Mouse (Mus musculus): ENCODE results near the gene Ephb1. TPM values are rescaled to one million over a fixed set of nuclear protein-coding genes. Genes with fewer than 3 reads are reported as not detected.

Gene Ephb1
- polyA plus RNA-seq, 1 experiment: 3.0 TPM

DNA sequence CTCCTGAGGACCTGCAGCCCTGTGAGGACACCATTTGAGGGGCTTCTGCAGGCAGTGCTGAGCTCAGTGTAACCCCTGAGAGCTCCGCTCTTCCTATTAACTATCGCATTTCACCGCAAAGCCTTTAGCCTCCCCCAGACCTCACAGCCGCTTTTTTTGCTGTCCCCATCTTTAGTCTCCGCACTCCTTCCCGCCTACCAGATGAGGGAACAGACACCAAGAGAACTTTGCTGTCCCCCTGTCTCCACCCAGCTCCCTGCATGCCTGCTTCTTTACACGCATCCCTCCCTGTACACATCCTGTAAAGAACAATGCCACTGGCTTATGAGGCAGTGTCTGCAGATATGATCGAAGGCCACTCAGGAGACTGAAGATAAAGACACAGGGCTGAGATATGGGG, 322.1 kb downstream of the Ephb1 start:
- TF ChIP-seq CTCF (IDR thresholded peaks at IDR 0.05; ENCODE audit: control insufficient read depth, insufficient read depth, insufficient replicate concordance, low read depth, low read length) (no peak), POLR2A (IDR thresholded peaks at IDR 0.05; ENCODE audit: control insufficient read depth, low read depth, low read length) (no peak)
- Histone ChIP-seq H3K27me3 (ENCODE audit: control insufficient read depth, insufficient read depth, low read length) (no peaks in the 10 kb centered on the region), H3K27ac (ENCODE audit: control insufficient read depth, insufficient read depth, low read depth, low read length) (no peak overlapping the region), H3K4me3 (ENCODE audit: control insufficient read depth, low read depth, low read length) (no peak overlapping the region), H3K36me3 (ENCODE audit: control insufficient read depth, insufficient read depth, low read length) (no peaks in the 10 kb centered on the region), H3K4me1 (ENCODE audit: control insufficient read depth, insufficient read depth, low read length) (no peaks in the 10 kb centered on the region)

- no peaks in the 10 kb centered on the region for H3K36me3 ChIP-seq (ENCODE audit: control insufficient read depth, insufficient read depth, low read length)
- H3K27ac ChIP-seq (ENCODE audit: control insufficient read depth, insufficient read depth, low read depth, low read length): no peak overlapping the region
These were observed 324.8 kb downstream of the Ephb1 start for GRCm38 (mm10) chr9:102029661-102030060.

GRCm38 (mm10) chr9:102026136-102026535, 328.4 kb downstream of the Ephb1 start:
- Histone ChIP-seq H3K4me1 (ENCODE audit: control insufficient read depth, insufficient read depth, low read length) (no peaks in the 10 kb centered on the region), H3K27ac (ENCODE audit: control insufficient read depth, insufficient read depth, low read depth, low read length) (no peak overlapping the region)

More at GRCm38 (mm10) chr9:102029661-102030060, 324.8 kb downstream of the Ephb1 start:
- Histone ChIP-seq H3K4me1 (ENCODE audit: control insufficient read depth, insufficient read depth, low read length) (no peaks in the 10 kb centered on the region), H3K27me3 (ENCODE audit: control insufficient read depth, insufficient read depth, low read length) (no peaks in the 10 kb centered on the region), H3K4me3 (ENCODE audit: control insufficient read depth, low read depth, low read length) (no peak overlapping the region)
- no peak for TF ChIP-seq POLR2A (IDR thresholded peaks at IDR 0.05; ENCODE audit: control insufficient read depth, low read depth, low read length)
- TF ChIP-seq CTCF (IDR thresholded peaks at IDR 0.05; ENCODE audit: control insufficient read depth, insufficient read depth, insufficient replicate concordance, low read depth, low read length): no peak

DNA sequence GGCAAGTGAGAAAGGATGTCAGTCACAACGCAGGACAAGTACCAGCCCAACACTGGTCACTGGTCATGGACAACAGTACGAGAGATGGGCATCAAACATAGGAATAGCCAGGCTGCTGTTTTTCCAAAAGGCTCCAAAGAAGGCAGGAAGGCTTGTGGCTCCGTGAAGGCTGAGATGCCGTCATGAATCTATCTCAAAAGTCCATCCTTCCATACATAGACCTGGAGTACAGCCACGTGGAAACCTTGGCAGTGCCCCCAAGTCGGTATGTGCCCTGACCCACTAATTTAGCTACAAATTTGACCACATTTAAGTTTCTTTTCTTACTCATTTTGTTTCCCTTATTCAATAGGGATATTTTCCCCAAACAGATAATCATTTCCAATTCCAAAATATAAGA, 329.4 kb downstream of the Ephb1 start:
- Histone ChIP-seq H3K27ac (ENCODE audit: control insufficient read depth, insufficient read depth, low read depth, low read length) (no peak overlapping the region), H3K4me1 (ENCODE audit: control insufficient read depth, insufficient read depth, low read length) (no peaks in the 10 kb centered on the region), H3K36me3 (ENCODE audit: control insufficient read depth, insufficient read depth, low read length) (no peaks in the 10 kb centered on the region), H3K27me3 (ENCODE audit: control insufficient read depth, insufficient read depth, low read length) (no peaks in the 10 kb centered on the region), H3K4me3 (ENCODE audit: control insufficient read depth, low read depth, low read length) (no peak overlapping the region; the same call in 1 of the 2 replicates)
- no peak for TF ChIP-seq POLR2A (IDR thresholded peaks at IDR 0.05; ENCODE audit: control insufficient read depth, low read depth, low read length)
- TF ChIP-seq CTCF (IDR thresholded peaks at IDR 0.05; ENCODE audit: control insufficient read depth, insufficient read depth, insufficient replicate concordance, low read depth, low read length): no peak

More at GRCm38 (mm10) chr9:102026136-102026535, 328.4 kb downstream of the Ephb1 start:
- H3K36me3 ChIP-seq (ENCODE audit: control insufficient read depth, insufficient read depth, low read length): no peaks in the 10 kb centered on the region
- TF ChIP-seq CTCF (IDR thresholded peaks at IDR 0.05; ENCODE audit: control insufficient read depth, insufficient read depth, insufficient replicate concordance, low read depth, low read length) (no peak), POLR2A (IDR thresholded peaks at IDR 0.05; ENCODE audit: control insufficient read depth, low read depth, low read length) (no peak)
- H3K4me3 ChIP-seq (ENCODE audit: control insufficient read depth, low read depth, low read length): no peak overlapping the region
- no peaks in the 10 kb centered on the region for H3K27me3 ChIP-seq (ENCODE audit: control insufficient read depth, insufficient read depth, low read length)

GRCm38 (mm10) chr9:102015516-102015915, 339.0 kb downstream of the Ephb1 start:
- Histone ChIP-seq H3K27me3 (ENCODE audit: control insufficient read depth, insufficient read depth, low read length) (no peaks in the 10 kb centered on the region), H3K27ac (ENCODE audit: control insufficient read depth, insufficient read depth, low read depth, low read length) (no peak overlapping the region), H3K4me1 (ENCODE audit: control insufficient read depth, insufficient read depth, low read length) (no peaks in the 10 kb centered on the region), H3K36me3 (ENCODE audit: control insufficient read depth, insufficient read depth, low read length) (no peaks in the 10 kb centered on the region), H3K4me3 (ENCODE audit: control insufficient read depth, low read depth, low read length) (no peak overlapping the region)
- TF ChIP-seq CTCF (IDR thresholded peaks at IDR 0.05; ENCODE audit: control insufficient read depth, insufficient read depth, insufficient replicate concordance, low read depth, low read length) (no peak), POLR2A (IDR thresholded peaks at IDR 0.05; ENCODE audit: control insufficient read depth, low read depth, low read length) (no peak)

DNA sequence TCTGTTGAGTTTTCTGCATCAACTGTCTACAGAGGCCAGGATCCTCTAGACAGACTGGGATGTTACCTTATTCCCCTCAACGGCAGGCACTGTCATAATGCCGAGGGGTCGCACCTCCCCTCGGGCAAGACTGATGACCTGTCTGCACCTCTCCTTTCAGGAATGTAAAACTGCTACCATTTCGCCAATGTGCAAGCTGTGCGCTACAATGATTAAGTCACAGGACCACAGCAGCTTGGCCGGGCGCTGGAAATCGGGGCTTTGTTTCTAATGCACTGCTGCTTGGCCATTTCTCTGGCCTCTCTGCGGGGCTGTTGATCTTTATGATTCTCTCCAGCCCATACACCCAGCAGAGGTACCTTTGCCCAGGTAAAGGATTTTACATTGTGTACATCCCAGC, 346.8 kb downstream of the Ephb1 start:
- no peak overlapping the region for H3K27ac ChIP-seq (ENCODE audit: control insufficient read depth, insufficient read depth, low read depth, low read length)
- no peak overlapping the region for H3K4me3 ChIP-seq (ENCODE audit: control insufficient read depth, low read depth, low read length)
- H3K36me3 ChIP-seq (ENCODE audit: control insufficient read depth, insufficient read depth, low read length): no peaks in the 10 kb centered on the region
- no peak for TF ChIP-seq CTCF (IDR thresholded peaks at IDR 0.05; ENCODE audit: control insufficient read depth, insufficient read depth, insufficient replicate concordance, low read depth, low read length)
- no peaks in the 10 kb centered on the region for H3K27me3 ChIP-seq (ENCODE audit: control insufficient read depth, insufficient read depth, low read length)
- no peaks in the 10 kb centered on the region for H3K4me1 ChIP-seq (ENCODE audit: control insufficient read depth, insufficient read depth, low read length)

- TF ChIP-seq POLR2A (IDR thresholded peaks at IDR 0.05; ENCODE audit: control insufficient read depth, low read depth, low read length): no peak
- TF ChIP-seq CTCF (IDR thresholded peaks at IDR 0.05; ENCODE audit: control insufficient read depth, insufficient read depth, insufficient replicate concordance, low read depth, low read length): peak; percentile 53; the same call in 1 of the 2 replicates
- Histone ChIP-seq H3K4me3 (ENCODE audit: control insufficient read depth, low read depth, low read length) (no peak overlapping the region), H3K27me3 (ENCODE audit: control insufficient read depth, insufficient read depth, low read length) (no peaks in the 10 kb centered on the region), H3K4me1 (ENCODE audit: control insufficient read depth, insufficient read depth, low read length) (no peaks in the 10 kb centered on the region), H3K36me3 (ENCODE audit: control insufficient read depth, insufficient read depth, low read length) (no peaks in the 10 kb centered on the region), H3K27ac (ENCODE audit: control insufficient read depth, insufficient read depth, low read depth, low read length) (no peak overlapping the region)
These were observed 348.0 kb downstream of the Ephb1 start for GRCm38 (mm10) chr9:102006539-102006938.

GRCm38 (mm10) chr9:102002920-102003319, 351.6 kb downstream of the Ephb1 start:
- no peaks in the 10 kb centered on the region for H3K36me3 ChIP-seq (ENCODE audit: control insufficient read depth, insufficient read depth, low read length)
- H3K27ac ChIP-seq (ENCODE audit: control insufficient read depth, insufficient read depth, low read depth, low read length): no peak overlapping the region
- H3K4me3 ChIP-seq (ENCODE audit: control insufficient read depth, low read depth, low read length): no peak overlapping the region
- no peaks in the 10 kb centered on the region for H3K27me3 ChIP-seq (ENCODE audit: control insufficient read depth, insufficient read depth, low read length)
- no peaks in the 10 kb centered on the region for H3K4me1 ChIP-seq (ENCODE audit: control insufficient read depth, insufficient read depth, low read length)
- TF ChIP-seq CTCF (IDR thresholded peaks at IDR 0.05; ENCODE audit: control insufficient read depth, insufficient read depth, insufficient replicate concordance, low read depth, low read length) (no peak), POLR2A (IDR thresholded peaks at IDR 0.05; ENCODE audit: control insufficient read depth, low read depth, low read length) (no peak)
